Mouse (Mus musculus) ES-E14 (cell line): Measurements from ENCODE around the gene Rrp15. TPM values are rescaled to one million over a fixed set of nuclear protein-coding genes. Genes with fewer than 3 reads are reported as not detected.

Source experiments
- DNase-seq: peaks from one replicate; pipeline ENCODE4 v3.0.0-alpha.2; 2013; ENCODE audit warnings: low read depth, low spot score
- H3K27ac ChIP-seq: 2 replicates; pipeline ENCODE4 v1.5.1; 2012; ENCODE audit warnings: low read depth, mild to moderate bottlenecking, low read length, moderate library complexity, mixed read lengths; ENCODE audit not compliant: poor library complexity, insufficient read depth, severe bottlenecking
- H3K36me3 ChIP-seq: 2 replicates; pipeline ENCODE4 v1.6.1; 2012; ENCODE audit warnings: mild to moderate bottlenecking, low read length, moderate library complexity, mixed read lengths; ENCODE audit not compliant: control insufficient read depth, poor library complexity, insufficient read depth, severe bottlenecking
- H3K4me1 ChIP-seq, 2 experiments: fragments of 150-350 bp in 1 of 2; sonication (generic) in 1 of 2; 2 replicates each; pipeline ENCODE4 v1.6.1; 2012; ENCODE audit warnings: low read length in 2 of 2, mild to moderate bottlenecking in 1 of 2, mixed read lengths in 1 of 2; ENCODE audit not compliant: control insufficient read depth in 2 of 2, insufficient read depth in 2 of 2, poor library complexity in 1 of 2
- H3K4me3 ChIP-seq, 2 experiments: fragments of 150-350 bp in 1 of 2; sonication (generic) in 1 of 2; 2 replicates each; pipeline ENCODE4 v1.5.1; 2012; ENCODE audit warnings: low read length in 2 of 2, low read depth in 1 of 2, mild to moderate bottlenecking in 1 of 2, mixed read lengths in 1 of 2; ENCODE audit not compliant: insufficient read depth in 1 of 2, poor library complexity in 1 of 2, severe bottlenecking in 1 of 2
- H3K9ac ChIP-seq: 2 replicates; pipeline ENCODE4 v1.6.1; 2012; ENCODE audit warnings: low read depth, mild to moderate bottlenecking, low read length, mixed read lengths; ENCODE audit not compliant: poor library complexity, insufficient read depth, severe bottlenecking
- H3K9me3 ChIP-seq: fragments of 150-350 bp; sonication (generic); 2 replicates; pipeline ENCODE4 v1.6.1; 2012; ENCODE audit warnings: low read depth, mild to moderate bottlenecking, low read length; ENCODE audit not compliant: control insufficient read depth, insufficient read depth
- CHD2 ChIP-seq: IDR thresholded peaks from 2 replicates; pipeline ENCODE4 v1.6.1; 2014; ENCODE audit warnings: mild to moderate bottlenecking, low read depth, low read length, inconsistent platforms
- HCFC1 ChIP-seq: IDR thresholded peaks from 2 replicates; pipeline ENCODE4 v1.6.1; 2012; ENCODE audit warnings: low read length, inconsistent platforms, borderline replicate concordance; ENCODE audit not compliant: insufficient read depth
- MAFK ChIP-seq: IDR thresholded peaks from 2 replicates; pipeline ENCODE4 v1.6.1; 2014; ENCODE audit warnings: mild to moderate bottlenecking, low read depth, low read length, inconsistent platforms; ENCODE audit not compliant: insufficient read depth
- ZC3H11A ChIP-seq: IDR thresholded peaks from 2 replicates; pipeline ENCODE4 v1.6.1; 2012; ENCODE audit warnings: low read depth, mild to moderate bottlenecking, inconsistent platforms, low read length, borderline replicate concordance
- ZNF384 ChIP-seq: IDR thresholded peaks from 2 replicates; pipeline ENCODE4 v1.6.1; 2012; ENCODE audit warnings: low read depth, low read length, inconsistent platforms
- in situ Hi-C, 2 experiments: fragments of 600-800 bp; cut with MboI; formaldehyde crosslinking; loops; one replicate each; pipeline ENCODE4 v1.15.1; 2025; ENCODE audit warnings: low sequenced_read_pairs in 2 of 2, inconsistent platforms in 1 of 2; ENCODE audit not compliant: unreplicated experiment in 2 of 2
- total RNA-seq: library from RNA; depleted of rRNA; stranded (reverse); fragments of 300-350 nt; gene quantifications from 2 replicates; pipeline ENCODE4 v1.2.3, GENCODE M21; 2012; rRNA removed

Gene Rrp15
- total RNA-seq, 1 experiment, result 93.6 TPM

DNA sequence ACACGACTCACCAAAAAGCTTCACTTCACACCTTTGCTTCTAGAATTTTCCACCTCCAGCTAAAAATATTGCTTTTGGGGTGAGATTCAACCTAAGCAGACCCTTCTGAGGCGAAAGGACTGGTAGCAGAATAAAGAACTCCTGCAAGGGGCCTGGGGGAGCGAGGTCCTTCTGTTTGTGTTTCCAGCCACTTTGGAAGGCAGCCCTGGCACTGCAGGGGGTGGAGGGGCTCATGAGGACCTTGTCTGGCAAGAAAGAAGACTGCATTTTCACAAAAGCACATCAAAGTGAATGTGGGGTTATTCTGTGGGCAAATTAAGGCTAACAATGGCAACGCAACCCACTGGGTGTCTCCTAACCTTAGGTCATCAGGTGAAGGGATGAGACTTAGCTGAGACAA is 76.0 kb downstream of the Rrp15 start:
- 0 out of 4 replicates have a peak, but pooled peaks cover 0 to 2% of the 10 kb centered on the region in 2 experiments for H3K4me1 ChIP-seq
- DNase-seq, result no peak
- no peak for TF ChIP-seq ZNF384
- no peak for TF ChIP-seq ZC3H11A
- no peak for TF ChIP-seq CHD2
- TF ChIP-seq HCFC1, result no peak
- no peak for TF ChIP-seq MAFK
- no peaks in the 10 kb centered on the region for H3K36me3 ChIP-seq
- no peaks in the 10 kb centered on the region for H3K9me3 ChIP-seq
- no peak overlapping the region for H3K9ac ChIP-seq
- H3K27ac ChIP-seq, result no peak overlapping the region
- in situ Hi-C loops, result no loop called here
- H3K4me3 ChIP-seq, result no peak overlapping the region

Other genes with a start within 250 kb of the Rrp15 start
- gene Tgfb2, start 43.4 kb downstream of the Rrp15 start, total RNA-seq, result 5.9 and 10.4 TPM in 2 replicates
- gene D1Pas1, start 218.1 kb upstream of the Rrp15 start, total RNA-seq, result 10.3 and 13.9 TPM in 2 replicates